Mouse (Mus musculus) thymus, postnatal 0 days (tissue): ENCODE measurements at regions not wholly inside any gene's neighbourhood (a gene's known extent, or its start where the extent isn't known, plus 50 kb on each side); places are given as distances from the start of the nearest gene placed in this dataset.
"Not testable (repeated sequence)": the region's sequence is repeated elsewhere in the genome, so short reads cannot be mapped to it uniquely, and the experiment has no call there.

Experiments used
- DNase-seq: peaks from one replicate; pipeline ENCODE4 v3.0.0-alpha.2; 2015; ENCODE audit warnings: low spot score

DNA sequence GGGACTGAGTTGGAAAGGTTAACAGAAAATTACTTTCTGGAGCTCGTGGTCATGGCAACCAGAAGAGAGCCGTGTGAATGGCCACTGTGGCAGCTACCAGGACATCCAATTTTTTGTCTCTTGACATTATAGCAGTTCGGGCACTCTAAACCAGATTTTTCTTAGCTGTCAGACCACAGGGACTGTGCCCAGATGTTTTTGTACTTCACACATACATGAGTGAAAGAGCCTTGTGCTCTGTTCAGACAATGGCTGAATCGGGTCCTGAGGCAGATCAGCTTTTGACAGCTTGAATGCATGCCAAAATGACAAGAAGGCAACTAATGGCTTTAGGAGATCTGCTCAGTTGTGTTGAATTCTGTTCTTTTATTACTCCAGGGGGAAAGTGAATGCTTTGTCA, 505.2 kb upstream of the Pdzrn3 start:
- no peak for DNase-seq

DNA sequence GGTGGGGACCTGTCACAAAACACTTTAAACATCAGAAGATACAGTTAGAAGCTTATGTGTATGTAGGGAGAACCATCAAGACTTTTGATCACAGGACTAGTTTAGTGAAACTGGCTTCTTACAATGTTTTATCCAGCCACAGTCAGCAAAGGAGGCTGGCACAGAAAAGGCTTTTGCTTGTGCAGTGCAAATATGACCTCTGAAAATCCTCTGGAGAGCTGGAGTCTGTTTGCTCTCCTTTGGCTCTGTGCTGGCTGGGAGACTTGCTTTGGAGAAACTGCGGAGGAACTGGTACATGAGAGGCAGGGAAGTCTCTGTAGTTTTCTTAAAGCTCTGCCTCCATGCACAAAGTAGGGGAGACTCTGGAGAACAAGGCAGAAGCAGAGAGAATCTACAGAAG, 497.2 kb upstream of the Pdzrn3 start:
- no peak for DNase-seq

DNA sequence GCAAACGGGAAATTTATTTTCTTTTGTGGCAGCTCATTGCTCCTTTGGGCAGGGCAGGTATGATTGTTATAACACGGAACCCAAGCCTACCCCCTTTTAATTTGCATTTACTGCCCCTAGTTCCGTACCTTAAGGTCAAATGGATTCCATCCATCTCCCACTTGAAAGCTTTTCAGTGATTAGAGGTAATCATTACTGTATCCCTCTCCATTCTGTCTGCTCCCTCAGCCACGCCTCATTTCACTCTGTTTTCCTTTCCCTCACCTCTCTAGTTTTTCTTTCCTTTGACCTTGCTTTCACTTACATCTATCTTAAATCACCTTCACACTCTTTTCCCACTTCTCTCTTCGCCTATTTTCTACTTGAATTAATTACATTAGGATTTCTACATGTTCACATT, 481.2 kb upstream of the Pdzrn3 start:
- DNase-seq, result no peak

DNA sequence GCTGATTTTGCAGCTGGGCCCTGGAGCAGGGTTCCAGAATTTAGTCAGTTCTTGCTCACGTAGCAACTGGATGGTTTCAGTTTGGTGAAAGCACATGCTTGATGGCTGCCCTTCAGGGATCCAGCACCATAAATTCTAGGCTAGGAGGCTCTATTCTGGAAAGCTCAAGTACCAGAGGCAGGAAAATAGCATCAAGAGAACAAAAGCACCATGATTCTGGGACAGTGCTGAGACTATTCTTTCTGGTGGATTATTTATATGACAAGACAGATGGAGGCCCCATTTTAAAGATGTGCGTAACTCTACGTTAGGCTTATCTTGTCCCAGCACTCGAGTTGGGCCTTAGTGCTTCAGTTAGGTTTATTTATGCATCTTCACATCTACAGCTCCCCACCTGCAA, 463.0 kb upstream of the Pdzrn3 start:
- DNase-seq, result no peak

- no peak for DNase-seq
Observed at GRCm38 (mm10) chr6:101837563-101837962, 459.9 kb upstream of the Pdzrn3 start.

- no peak for DNase-seq
Observed at GRCm38 (mm10) chr6:101793986-101794385, 416.3 kb upstream of the Pdzrn3 start.

DNA sequence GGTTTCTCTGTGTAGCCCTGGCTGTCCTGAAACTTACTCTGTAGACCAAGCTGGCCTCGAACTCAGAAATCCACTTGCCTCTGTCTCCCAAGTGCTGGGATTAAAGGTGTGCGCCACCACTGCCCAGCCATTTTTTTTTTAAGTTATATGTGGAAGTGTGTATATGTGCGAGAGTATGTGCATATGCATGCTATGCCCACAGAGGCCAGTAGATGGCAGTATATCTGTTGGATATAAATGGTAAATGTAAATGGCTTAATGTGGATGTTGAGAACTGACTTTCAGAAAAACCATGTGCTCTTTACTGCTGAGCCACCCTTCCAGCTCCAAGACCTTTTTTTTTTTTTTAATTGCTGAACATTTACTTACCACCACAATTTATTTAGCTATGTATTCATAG, 400.2 kb upstream of the Pdzrn3 start:
- no peak for DNase-seq

GRCm38 (mm10) chr6:101773151-101773550, 395.5 kb upstream of the Pdzrn3 start:
- DNase-seq, result no peak

DNA sequence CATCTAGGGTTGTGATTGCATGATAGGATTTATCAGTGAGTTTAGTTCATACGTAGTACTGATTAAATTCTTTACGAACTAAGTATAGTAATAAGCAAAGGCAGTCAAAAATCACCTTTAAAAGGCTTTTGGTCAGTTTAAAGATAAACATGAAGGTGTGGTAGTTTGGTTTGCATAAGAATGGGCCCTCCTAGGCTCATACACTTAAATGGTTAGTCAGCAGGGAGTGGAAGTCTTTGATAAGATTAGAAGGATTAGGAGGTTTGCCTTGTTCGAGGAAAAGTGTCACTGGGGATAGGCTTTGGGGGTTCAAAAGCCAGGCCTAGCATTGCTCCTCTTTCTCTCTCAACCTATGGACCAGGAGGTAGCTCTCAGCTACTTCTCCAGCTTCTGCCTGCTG, 357.4 kb upstream of the Pdzrn3 start:
- no peak for DNase-seq

DNA sequence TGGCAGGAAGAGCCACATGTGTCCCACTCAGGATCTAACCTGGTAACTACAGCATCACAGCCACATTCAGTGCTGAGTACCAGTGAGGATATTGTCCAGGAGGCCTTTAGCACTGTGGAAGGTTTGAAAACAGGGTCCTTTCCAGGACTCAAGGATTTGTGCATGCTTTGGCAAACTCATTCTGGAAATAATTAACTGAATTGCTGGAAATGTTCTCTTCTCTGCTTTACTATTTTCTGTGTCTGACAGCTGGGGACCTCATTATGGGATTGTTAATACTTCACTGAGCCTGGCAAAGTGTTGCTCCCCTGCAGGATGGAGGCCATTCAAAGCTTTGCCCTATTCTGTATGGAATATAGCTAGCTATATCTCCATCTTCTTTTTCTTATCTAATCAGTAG, 342.8 kb upstream of the Pdzrn3 start:
- no peak for DNase-seq

DNA sequence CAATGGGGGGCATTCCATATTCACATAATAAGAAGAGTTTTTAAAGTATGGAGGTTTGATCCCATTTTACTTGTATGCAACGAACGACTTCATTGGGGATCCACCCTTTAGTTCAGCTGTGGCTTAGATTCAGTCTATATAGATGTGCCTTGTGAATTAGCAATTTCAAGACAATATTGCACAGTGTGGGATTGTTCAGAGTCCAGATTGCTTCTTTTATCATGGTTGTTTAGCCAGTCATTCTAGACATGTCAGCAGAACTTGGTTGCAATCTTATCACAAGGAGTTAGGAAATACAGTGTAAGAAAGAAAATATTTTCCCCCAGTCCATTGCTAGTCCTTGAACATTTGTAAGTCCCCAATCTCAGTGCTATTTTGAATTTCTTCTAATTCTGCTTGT, 312.0 kb upstream of the Pdzrn3 start:
- DNase-seq, result no peak

DNA sequence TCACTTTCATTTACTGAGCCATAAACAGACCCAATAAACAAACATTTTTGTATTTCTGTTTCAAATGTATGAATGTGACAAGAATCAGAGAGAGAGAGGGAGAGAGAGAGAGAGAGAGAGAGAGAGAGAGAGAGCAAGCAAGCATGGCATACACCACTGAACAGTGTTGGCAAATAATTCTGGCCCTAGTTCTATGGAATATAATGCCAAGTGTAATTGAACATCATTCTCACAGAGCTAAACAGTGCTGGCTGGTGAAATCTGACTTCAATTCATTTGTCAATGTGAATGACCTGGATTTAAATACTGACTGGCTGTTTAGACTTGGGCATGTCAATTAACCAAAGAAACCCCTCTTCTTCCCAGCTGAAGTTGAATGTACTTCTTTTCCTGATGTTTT, 308.9 kb upstream of the Pdzrn3 start:
- DNase-seq, result no peak

- no peak for DNase-seq
Observed at GRCm38 (mm10) chr6:101685734-101686133, 308.0 kb upstream of the Pdzrn3 start.

GRCm38 (mm10) chr6:101684390-101684789, 306.7 kb upstream of the Pdzrn3 start:
- peak; percentile 3 for DNase-seq

DNA sequence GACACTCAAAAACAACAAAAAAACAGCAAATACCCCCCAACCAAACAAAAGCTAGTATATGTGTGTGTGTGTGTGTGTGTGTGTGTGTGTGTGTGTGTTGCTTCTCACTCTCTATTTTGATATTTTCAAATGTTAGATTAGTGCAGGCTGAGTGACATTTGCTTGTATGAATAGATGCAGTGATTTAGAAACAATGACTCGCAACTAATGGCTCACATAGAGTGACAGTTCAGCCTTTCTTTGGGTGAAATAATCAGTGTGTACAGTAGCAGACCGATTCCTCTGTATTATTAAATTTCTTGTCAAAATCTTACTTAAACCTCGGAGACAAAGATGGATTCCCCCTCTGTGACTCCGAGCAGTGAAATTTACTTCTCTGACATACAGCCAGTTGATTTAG, 297.1 kb upstream of the Pdzrn3 start:
- no peak for DNase-seq

- DNase-seq, result no peak
Observed at GRCm38 (mm10) chr6:101670770-101671169, 293.1 kb upstream of the Pdzrn3 start.

- DNase-seq, result no peak
Observed at GRCm38 (mm10) chr6:101669118-101669845, 291.6 kb upstream of the Pdzrn3 start.

DNA sequence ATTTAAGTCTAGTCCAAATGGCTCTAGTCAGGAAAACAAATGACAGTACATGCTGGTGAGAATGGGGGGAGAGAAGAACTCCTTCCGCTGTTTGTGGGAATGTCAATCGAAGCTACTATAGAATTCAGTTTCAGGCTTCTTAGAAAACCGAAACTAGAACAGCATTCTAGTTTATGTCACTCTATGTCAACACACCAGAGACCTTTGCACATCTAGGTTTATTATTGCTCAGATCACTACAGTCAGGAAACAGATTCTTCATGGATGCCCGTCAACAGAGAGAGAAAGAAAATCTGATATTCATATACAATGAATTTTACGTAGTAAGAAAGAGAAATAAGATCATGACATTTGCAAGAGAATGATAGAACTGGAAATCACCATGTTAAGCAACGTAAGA, 276.7 kb upstream of the Pdzrn3 start:
- no peak for DNase-seq

- not testable (repeated sequence) for DNase-seq
Observed at GRCm38 (mm10) chr6:101650348-101650747, 272.7 kb upstream of the Pdzrn3 start.

DNA sequence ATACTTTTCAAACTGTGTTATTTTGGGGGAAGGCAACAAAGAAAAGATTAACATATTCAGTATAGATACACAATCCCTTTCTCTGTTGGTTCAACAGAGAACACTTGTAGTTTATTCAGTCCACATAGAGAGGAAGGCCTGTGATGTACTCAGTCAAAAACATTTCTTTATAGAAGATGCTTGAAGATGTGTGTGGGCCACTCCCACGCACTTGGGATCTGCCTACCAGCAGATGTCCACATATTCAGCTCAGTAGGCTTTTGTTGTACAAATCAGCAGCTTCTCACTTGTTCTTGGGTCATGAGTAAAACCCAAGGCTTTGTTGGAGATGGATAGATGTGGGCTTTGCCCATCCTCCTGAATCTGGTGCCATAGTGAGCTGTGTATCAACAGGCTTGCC, 239.6 kb upstream of the Pdzrn3 start:
- no peak for DNase-seq

- DNase-seq, result no peak
Observed at GRCm38 (mm10) chr6:101616776-101617175, 239.1 kb upstream of the Pdzrn3 start.

- DNase-seq, result no peak
Observed at GRCm38 (mm10) chr6:101609015-101609414, 231.3 kb upstream of the Pdzrn3 start.

GRCm38 (mm10) chr6:101603083-101603482, 225.4 kb upstream of the Pdzrn3 start:
- DNase-seq, result no peak

- DNase-seq, result no peak
Observed at GRCm38 (mm10) chr6:101596995-101597394, 219.3 kb upstream of the Pdzrn3 start.
